Mouse (Mus musculus): ENCODE results near the gene Scgb1b3.

Gene Scgb1b3

DNA sequence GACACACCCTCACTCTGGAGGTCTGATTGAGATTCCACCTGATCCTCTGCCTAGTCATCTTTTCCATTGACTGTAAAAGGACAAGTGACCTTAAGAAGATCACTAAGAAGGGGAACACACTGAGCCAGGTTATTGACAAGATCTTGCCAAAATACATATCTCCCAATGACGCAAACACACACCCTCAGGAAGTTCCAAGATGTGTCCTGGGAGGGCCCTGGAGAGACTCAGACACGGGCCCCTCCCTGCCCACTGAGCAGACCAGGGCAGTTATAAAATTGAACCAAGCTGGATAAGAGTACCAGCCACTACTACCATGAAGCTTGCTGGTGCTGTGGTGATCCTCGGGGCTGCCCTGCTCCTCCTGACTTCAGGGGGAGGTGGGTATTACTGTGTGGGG, at the start of gene Scgb1b3:
Scgb1b3 (plus strand) TSS at position 301 of the 400 bp plus-strand sequence.
- no peak for DNase-seq (ENCODE audit: low spot score)

GRCm38 (mm10) chr7:31362022-31362560, 13.3 kb upstream of the Scgb1b3 start, which contains the start of gene Scgb2b3:
Gene Scgb2b3 (minus strand): TSS chr7:31362072.
- no peak for DNase-seq (ENCODE audit: low spot score)
